Mouse (Mus musculus) stomach, postnatal 0 days (tissue): ENCODE results near the gene Foxp1. TPM values are rescaled to one million over a fixed set of nuclear protein-coding genes. Genes with fewer than 3 reads are reported as not detected.

ENCODE experiments used
- ATAC-seq: fragments of 200-750 bp; cut with Nextera tagmentation; 2 replicates; pipeline ENCODE4 v1.8.0; 2017; ENCODE audit not compliant: low FRiP score, low TSS enrichment
- DNase-seq: peaks from one replicate; pipeline ENCODE4 v3.0.0-alpha.2; 2016; ENCODE audit warnings: low spot score
- H3K27ac ChIP-seq: fragments of 300-500 bp; sonication (generic); replicated peaks from 2 replicates; pipeline ENCODE4 v1.5.1; 2014; ENCODE audit warnings: mild to moderate bottlenecking, control low read depth
- H3K27me3 ChIP-seq: fragments of 300-500 bp; sonication (generic); 2 replicates; pipeline ENCODE4 v1.6.1; 2014; ENCODE audit warnings: low read length; ENCODE audit not compliant: control insufficient read depth, insufficient read depth
- H3K36me3 ChIP-seq: fragments of 300-500 bp; sonication (generic); 2 replicates; pipeline ENCODE4 v1.6.1; 2014; ENCODE audit warnings: low read length, mixed read lengths; ENCODE audit not compliant: control insufficient read depth, insufficient read depth
- H3K4me1 ChIP-seq: fragments of 300-500 bp; sonication (generic); replicated peaks from 2 replicates; pipeline ENCODE4 v1.6.1; 2014; ENCODE audit warnings: antibody characterized with exemption; ENCODE audit not compliant: control insufficient read depth, insufficient read depth
- H3K4me2 ChIP-seq: fragments of 300-500 bp; sonication (generic); replicated peaks from 2 replicates; pipeline ENCODE4 v1.6.1; 2014; ENCODE audit warnings: low read depth, mild to moderate bottlenecking, control low read depth, moderate library complexity
- H3K4me3 ChIP-seq: fragments of 300-500 bp; sonication (generic); 2 replicates; pipeline ENCODE4 v1.5.1; 2014; ENCODE audit warnings: low read depth, low read length, control low read depth
- H3K9ac ChIP-seq: fragments of 300-500 bp; sonication (generic); 2 replicates; pipeline ENCODE4 v1.6.1; 2014; ENCODE audit warnings: mild to moderate bottlenecking, low read length, control low read depth, mixed read lengths
- H3K9me3 ChIP-seq: fragments of 300-500 bp; sonication (generic); 2 replicates; pipeline ENCODE4 v1.6.1; 2016; ENCODE audit warnings: low read length; ENCODE audit not compliant: control insufficient read depth
- CTCF ChIP-seq: IDR thresholded peaks from 2 replicates; pipeline ENCODE4 v1.5.1; 2016; ENCODE audit warnings: antibody characterized with exemption, low read depth, mild to moderate bottlenecking, moderate library complexity
- EP300 ChIP-seq: optimal IDR thresholded peaks from 2 replicates; pipeline ENCODE3; 2016; ENCODE audit warnings: antibody characterized with exemption
- WGBS: fragments of 180-500 bp; shearing (Covaris S2); extraction: QIAGEN DNeasy Blood & Tissue Kit; methylation state at CpG from one replicate; pipeline ENCODE4 v1.1.7; 2014; 5-methylcytosine and 5-hydroxymethylcytosine counted together
- polyA plus RNA-seq: library from polyadenylated mRNA; unstranded; fragments of >200 nt; fragmentation: Nextera tagmentation; extraction: Ambion mirVana; gene quantifications from 2 replicates; pipeline ENCODE4 v1.2.1, GENCODE M21; 2015

The Foxp1 gene
- polyA plus RNA-seq, 1 experiment from 2014 or later: 68.9 TPM

DNA sequence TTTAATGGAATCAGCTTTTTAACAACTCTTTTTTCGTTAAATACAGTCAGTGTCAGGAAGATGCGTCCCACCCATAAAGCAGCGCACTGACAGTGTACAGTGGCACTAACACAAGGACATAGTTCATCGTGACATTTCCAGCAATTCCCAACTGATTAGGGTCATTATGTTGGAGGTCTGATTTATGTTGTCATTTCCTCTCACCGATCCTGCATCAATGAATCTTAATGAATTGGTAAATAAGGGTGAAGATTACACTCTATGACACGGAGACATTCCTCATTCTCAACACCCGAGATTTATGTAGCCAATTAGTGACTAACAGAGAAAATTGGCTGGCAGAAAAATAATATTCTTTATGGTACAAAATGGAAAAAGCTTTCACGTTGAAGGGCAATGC is 332.6 kb downstream of the Foxp1 start:
- no peak for TF ChIP-seq EP300
- TF ChIP-seq CTCF: no peak
- no peak overlapping the region for H3K9ac ChIP-seq
- no peak overlapping the region for H3K27ac ChIP-seq
- no peaks in the 10 kb centered on the region for H3K9me3 ChIP-seq
- H3K36me3 ChIP-seq: no peaks in the 10 kb centered on the region
- no peaks in the 10 kb centered on the region for H3K27me3 ChIP-seq
- DNase-seq (no peak), ATAC-seq (no peak)
- no peak overlapping the region for H3K4me2 ChIP-seq
- H3K4me3 ChIP-seq: no peak overlapping the region
- no peaks in the 10 kb centered on the region for H3K4me1 ChIP-seq
- WGBS: 52% methylated on average over 8 of the region's 8 CpGs

DNA sequence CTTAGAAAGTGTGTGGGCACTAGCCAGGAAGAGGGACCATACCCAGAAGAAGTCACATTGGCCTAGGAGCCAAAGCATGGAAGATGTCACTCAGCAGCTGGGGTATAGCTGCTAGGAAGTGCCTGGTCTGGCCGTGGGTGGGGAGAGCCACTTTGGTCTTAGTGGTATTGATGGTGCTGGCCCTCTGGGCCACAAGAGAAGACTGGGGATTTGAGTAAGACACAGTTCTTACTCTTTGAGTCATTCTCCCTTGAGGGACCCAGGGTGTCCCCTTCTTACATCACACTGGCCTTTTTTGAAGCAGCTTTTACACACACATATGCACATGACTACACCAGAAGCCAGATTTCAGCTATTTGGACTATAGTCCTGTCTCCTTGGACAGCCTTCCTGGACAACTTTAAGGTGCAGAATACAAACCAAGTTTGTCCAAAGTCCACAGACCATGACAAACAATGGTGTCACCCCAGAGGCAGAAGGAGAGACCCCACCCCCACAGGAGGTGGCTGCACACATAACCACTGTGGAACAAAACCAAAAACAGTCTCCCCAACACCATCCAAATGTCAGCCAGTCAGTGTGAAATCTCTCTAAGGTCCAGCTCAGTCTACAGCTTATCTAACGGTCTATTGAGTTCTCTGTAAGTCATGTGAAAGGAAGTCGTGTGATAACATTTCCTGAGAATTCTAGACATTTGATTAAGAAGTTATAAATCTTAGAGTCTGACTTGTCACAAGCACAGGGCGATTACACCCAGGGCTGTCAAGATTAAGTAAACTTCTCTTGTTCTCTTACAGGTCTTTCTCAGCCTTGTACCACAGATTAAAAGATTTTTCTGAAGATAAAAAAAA is 333.9 kb downstream of the Foxp1 start:
- TF ChIP-seq EP300 (no peak), CTCF (no peak)
- H3K4me3 ChIP-seq: no peak overlapping the region
- H3K9me3 ChIP-seq: no peaks in the 10 kb centered on the region
- ATAC-seq (no peak), DNase-seq (no peak)
- H3K36me3 ChIP-seq: no peaks in the 10 kb centered on the region
- no peak overlapping the region for H3K9ac ChIP-seq
- H3K4me1 ChIP-seq: no peaks in the 10 kb centered on the region
- H3K27ac ChIP-seq: no peak overlapping the region
- WGBS: 51% methylated on average over 4 of the region's 4 CpGs
- no peak overlapping the region for H3K4me2 ChIP-seq
- no peaks in the 10 kb centered on the region for H3K27me3 ChIP-seq

DNA sequence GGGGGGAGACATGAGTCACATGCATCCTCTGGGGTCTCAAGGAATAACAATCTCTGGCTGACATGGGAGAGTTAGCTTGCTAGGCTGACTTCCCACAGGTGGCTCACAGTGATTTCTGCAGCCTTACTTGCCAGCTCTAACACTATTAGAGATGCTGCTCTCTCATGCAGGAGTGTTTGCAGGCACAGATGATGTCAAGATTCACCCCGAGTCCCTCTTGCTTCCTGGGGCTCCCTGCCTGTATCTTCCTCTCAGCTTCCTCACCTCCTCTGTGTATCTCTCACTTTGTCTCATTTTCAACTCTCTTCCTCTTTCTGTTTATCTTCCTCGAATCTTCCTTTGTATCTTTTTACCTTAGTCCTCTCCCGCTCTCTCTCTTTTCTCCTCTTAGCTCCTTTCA is 334.6 kb downstream of the Foxp1 start:
- Histone ChIP-seq H3K4me1 (no peaks in the 10 kb centered on the region), H3K4me2 (no peak overlapping the region), H3K27me3 (no peaks in the 10 kb centered on the region), H3K27ac (no peak overlapping the region), H3K4me3 (no peak overlapping the region), H3K9me3 (no peaks in the 10 kb centered on the region), H3K36me3 (no peaks in the 10 kb centered on the region), H3K9ac (no peak overlapping the region)
- no peak for ATAC-seq
- DNase-seq: no peak
- TF ChIP-seq EP300 (no peak), CTCF (no peak)
- 75% methylated on average over 3 of the region's 3 CpGs for WGBS

DNA sequence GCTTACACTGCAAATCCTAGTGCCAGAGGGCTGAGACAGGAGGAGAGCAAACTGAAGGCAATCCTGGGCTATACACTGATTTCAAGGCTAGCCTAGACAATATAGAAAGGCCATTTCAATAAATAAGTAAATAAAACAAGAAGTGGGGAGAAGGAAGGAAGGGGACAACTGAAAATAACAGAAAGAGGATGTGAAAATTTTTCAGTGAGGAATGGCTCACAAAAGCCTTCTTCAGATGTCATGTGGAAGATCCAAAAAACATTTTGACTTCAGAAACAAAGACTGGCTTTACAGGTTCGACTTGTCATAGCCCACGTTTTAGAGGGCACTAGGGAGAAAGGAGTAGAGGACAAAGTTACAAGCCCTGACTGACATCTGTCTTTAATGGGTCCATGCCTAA is 335.1 kb downstream of the Foxp1 start:
- H3K9ac ChIP-seq: no peak overlapping the region
- ATAC-seq: no peak
- no peak for DNase-seq
- no peak for TF ChIP-seq CTCF
- TF ChIP-seq EP300: no peak
- WGBS: 62% methylated on average over 2 of the region's 2 CpGs
- H3K9me3 ChIP-seq: no peaks in the 10 kb centered on the region
- no peak overlapping the region for H3K4me3 ChIP-seq
- H3K27me3 ChIP-seq: no peaks in the 10 kb centered on the region
- H3K27ac ChIP-seq: no peak overlapping the region
- no peaks in the 10 kb centered on the region for H3K36me3 ChIP-seq
- no peak overlapping the region for H3K4me2 ChIP-seq
- H3K4me1 ChIP-seq: no peaks in the 10 kb centered on the region

DNA sequence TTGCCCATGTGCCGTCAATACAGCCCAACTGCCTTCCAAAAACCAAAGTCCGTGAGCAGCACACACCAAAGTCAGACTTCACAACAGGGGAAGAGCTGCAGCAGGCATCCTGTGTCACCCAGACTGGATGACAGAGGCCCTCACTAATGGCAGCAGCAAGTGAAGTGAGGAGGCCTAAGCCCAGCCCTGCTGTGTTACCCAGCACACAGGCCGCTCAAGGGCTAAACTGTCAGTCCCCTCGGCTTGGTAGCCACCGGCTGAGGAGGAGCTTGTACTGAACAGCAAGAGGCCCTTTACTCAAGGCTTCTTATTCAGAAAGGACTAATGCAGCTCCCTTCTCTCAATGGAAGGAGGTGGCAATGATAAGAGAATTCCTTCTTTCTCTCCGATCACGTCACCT is 336.0 kb downstream of the Foxp1 start:
- Histone ChIP-seq H3K4me1 (no peaks in the 10 kb centered on the region), H3K4me2 (no peak overlapping the region), H3K36me3 (no peaks in the 10 kb centered on the region), H3K9ac (no peak overlapping the region), H3K9me3 (no peaks in the 10 kb centered on the region), H3K4me3 (no peak overlapping the region), H3K27me3 (no peaks in the 10 kb centered on the region), H3K27ac (no peak overlapping the region)
- TF ChIP-seq EP300 (no peak), CTCF (no peak)
- DNase-seq (no peak), ATAC-seq (no peak)
- 69% methylated on average over 7 of the region's 7 CpGs for WGBS

DNA sequence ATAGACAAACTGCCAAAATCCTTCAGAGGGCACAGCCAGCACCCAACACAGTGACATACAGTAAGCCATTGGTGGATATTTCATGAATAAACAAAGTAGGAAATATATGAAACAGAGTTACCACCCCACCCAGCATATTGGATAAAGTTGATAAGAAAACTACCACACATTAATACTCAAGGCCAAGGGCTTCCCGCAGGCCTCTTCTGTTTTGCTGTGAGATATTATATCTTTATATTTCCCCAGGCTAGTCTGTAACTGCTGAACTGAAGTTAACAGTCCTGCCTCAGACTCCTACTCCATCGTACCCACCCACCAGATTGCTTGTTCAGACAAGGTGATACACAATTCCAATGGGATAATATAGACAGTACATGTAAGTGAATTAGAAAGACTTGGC is 336.7 kb downstream of the Foxp1 start:
- DNase-seq (no peak), ATAC-seq (no peak)
- H3K27ac ChIP-seq: no peak overlapping the region
- H3K36me3 ChIP-seq: no peaks in the 10 kb centered on the region
- no peak overlapping the region for H3K9ac ChIP-seq
- no peak overlapping the region for H3K4me2 ChIP-seq
- H3K4me3 ChIP-seq: no peak overlapping the region
- no peaks in the 10 kb centered on the region for H3K27me3 ChIP-seq
- no peaks in the 10 kb centered on the region for H3K4me1 ChIP-seq
- TF ChIP-seq CTCF (no peak), EP300 (no peak)
- no peaks in the 10 kb centered on the region for H3K9me3 ChIP-seq
- WGBS: 61% methylated on average over 2 of the region's 2 CpGs
